Mouse (Mus musculus): Measurements from ENCODE around the gene Pacs2.

Gene Pacs2

GRCm38 (mm10) chr12:113013021-113013491 is 1.3 kb upstream of the Pacs2 start:
- no peak for DNase-seq

GRCm38 (mm10) chr12:113014561-113015556 is 551 bp downstream of the Pacs2 start:
- DNase-seq = peak; percentile 46

- no peak for DNase-seq
Measured at GRCm38 (mm10) chr12:113015956-113016355, 1.6 kb downstream of the Pacs2 start.

GRCm38 (mm10) chr12:113016976-113017375 is 2.7 kb downstream of the Pacs2 start:
- no peak for DNase-seq

- no peak for DNase-seq
Measured at GRCm38 (mm10) chr12:113017429-113017984, 3.2 kb downstream of the Pacs2 start.

- DNase-seq = no peak
Measured at GRCm38 (mm10) chr12:113018763-113019162, 4.5 kb downstream of the Pacs2 start.

- DNase-seq = no peak
Measured at GRCm38 (mm10) chr12:113021488-113021887, 7.2 kb downstream of the Pacs2 start.

- no peak for DNase-seq
Measured at GRCm38 (mm10) chr12:113023082-113023481, 8.8 kb downstream of the Pacs2 start.

- no peak for DNase-seq
Measured at GRCm38 (mm10) chr12:113026557-113026956, 12.2 kb downstream of the Pacs2 start.

- DNase-seq = no peak
Measured at GRCm38 (mm10) chr12:113027495-113027894, 13.2 kb downstream of the Pacs2 start.

GRCm38 (mm10) chr12:113028067-113028466 is 13.8 kb downstream of the Pacs2 start:
- no peak for DNase-seq

GRCm38 (mm10) chr12:113028898-113029297 is 14.6 kb downstream of the Pacs2 start:
- DNase-seq = no peak

GRCm38 (mm10) chr12:113030046-113030445 is 15.7 kb downstream of the Pacs2 start:
- DNase-seq = no peak

- no peak for DNase-seq
Measured at GRCm38 (mm10) chr12:113030993-113031392, 16.7 kb downstream of the Pacs2 start.

- no peak for DNase-seq
Measured at GRCm38 (mm10) chr12:113031441-113031840, 17.1 kb downstream of the Pacs2 start.

- DNase-seq = no peak
Measured at GRCm38 (mm10) chr12:113032296-113033250, 18.3 kb downstream of the Pacs2 start.

- DNase-seq = no peak
Measured at GRCm38 (mm10) chr12:113035093-113035492, 20.8 kb downstream of the Pacs2 start.

GRCm38 (mm10) chr12:113036996-113037395 is 22.7 kb downstream of the Pacs2 start:
- DNase-seq = no peak

GRCm38 (mm10) chr12:113038414-113038813 is 24.1 kb downstream of the Pacs2 start:
- DNase-seq = no peak

GRCm38 (mm10) chr12:113041481-113042439 is 27.5 kb downstream of the Pacs2 start:
- no peak for DNase-seq

GRCm38 (mm10) chr12:113042543-113042942 is 28.2 kb downstream of the Pacs2 start:
- DNase-seq = no peak
